Mouse (Mus musculus): Measurements from ENCODE around the gene Coq7. TPM values are rescaled to one million over a fixed set of nuclear protein-coding genes. Genes with fewer than 3 reads are reported as not detected.
A peak's percentile ranks its signal among the peaks of the same experiment; 100 is the strongest.

Gene Coq7
- total RNA-seq, 4 experiments from 2014 or later = 32.8 to 36.3 (median 34.3) TPM

GRCm38 (mm10) chr7:118498984-118499783, 34.0 kb downstream of the Coq7 start:
- DNase-seq (ENCODE audit: low spot score in 2 of 2) = no peak

- DNase-seq (ENCODE audit: low spot score in 2 of 2) = no peak
Observed at GRCm38 (mm10) chr7:118494892-118495579, 38.1 kb downstream of the Coq7 start.

- no peak for DNase-seq (ENCODE audit: low spot score in 2 of 2)
Observed at GRCm38 (mm10) chr7:118493892-118494291, 39.3 kb downstream of the Coq7 start.

GRCm38 (mm10) chr7:118491431-118492147, 41.6 kb downstream of the Coq7 start, which contains the start of gene Itpripl2:
Itpripl2 (minus strand) TSS chr7:118491975.
- DNase-seq (ENCODE audit: low spot score in 2 of 2) = peak in 1 of 2 experiments; percentile 5

- DNase-seq (ENCODE audit: low spot score in 2 of 2) = no peak
Observed at GRCm38 (mm10) chr7:118490666-118491430, 42.3 kb downstream of the Coq7 start.

GRCm38 (mm10) chr7:118489706-118490665, 43.2 kb downstream of the Coq7 start:
- no peak for DNase-seq (ENCODE audit: low spot score in 2 of 2)

- DNase-seq (ENCODE audit: low spot score in 2 of 2) = no peak
Observed at GRCm38 (mm10) chr7:118488060-118488664, 45.0 kb downstream of the Coq7 start.

- no peak for DNase-seq (ENCODE audit: low spot score in 2 of 2)
Observed at GRCm38 (mm10) chr7:118486917-118487316, 46.2 kb downstream of the Coq7 start.

- no peak for DNase-seq (ENCODE audit: low spot score in 2 of 2)
Observed at GRCm38 (mm10) chr7:118483996-118484395, 49.2 kb downstream of the Coq7 start.

GRCm38 (mm10) chr7:118482001-118482400, 51.2 kb downstream of the Coq7 start:
- no peak for DNase-seq (ENCODE audit: low spot score in 2 of 2)

GRCm38 (mm10) chr7:118481047-118481810, 51.9 kb downstream of the Coq7 start:
- no peak for DNase-seq (ENCODE audit: low spot score in 2 of 2)

- DNase-seq (ENCODE audit: low spot score in 2 of 2) = no peak
Observed at GRCm38 (mm10) chr7:118480160-118480709, 52.9 kb downstream of the Coq7 start.

GRCm38 (mm10) chr7:118478835-118479312, 54.3 kb downstream of the Coq7 start:
- no peak for DNase-seq (ENCODE audit: low spot score in 2 of 2)

- no peak for DNase-seq (ENCODE audit: low spot score in 2 of 2)
Observed at GRCm38 (mm10) chr7:118476428-118476827, 56.7 kb downstream of the Coq7 start.

GRCm38 (mm10) chr7:118475008-118475705, 58.0 kb downstream of the Coq7 start:
- DNase-seq (ENCODE audit: low spot score in 2 of 2) = no peak

GRCm38 (mm10) chr7:118472886-118473285, 60.3 kb downstream of the Coq7 start:
- DNase-seq (ENCODE audit: low spot score in 2 of 2) = no peak

- no peak for DNase-seq (ENCODE audit: low spot score in 2 of 2)
Observed at GRCm38 (mm10) chr7:118468060-118468459, 65.1 kb downstream of the Coq7 start.

- no peak for DNase-seq (ENCODE audit: low spot score in 2 of 2)
Observed at GRCm38 (mm10) chr7:118464432-118464831, 68.7 kb downstream of the Coq7 start.
